Mouse (Mus musculus): ENCODE measurements around the gene Tmem135. TPM values are rescaled to one million over a fixed set of nuclear protein-coding genes. Genes with fewer than 3 reads are reported as not detected.

Tmem135 gene
- total RNA-seq, 2 experiments from 2014 or later = 58.1 to 62.4 TPM

GRCm38 (mm10) chr7:89258832-89259231, 145.2 kb downstream of the Tmem135 start:
- no peak for DNase-seq (ENCODE audit: low spot score in 2 of 2)

- DNase-seq (ENCODE audit: low spot score in 2 of 2) = no peak
Observed at GRCm38 (mm10) chr7:89257871-89258502, 146.0 kb downstream of the Tmem135 start.

- no peak for DNase-seq (ENCODE audit: low spot score in 2 of 2)
Observed at GRCm38 (mm10) chr7:89253772-89254171, 150.2 kb downstream of the Tmem135 start.

- no peak for DNase-seq (ENCODE audit: low spot score in 2 of 2)
Observed at GRCm38 (mm10) chr7:89253317-89253716, 150.7 kb downstream of the Tmem135 start.

GRCm38 (mm10) chr7:89251880-89252453, 152.1 kb downstream of the Tmem135 start:
- no peak for DNase-seq (ENCODE audit: low spot score in 2 of 2)

- DNase-seq (ENCODE audit: low spot score in 2 of 2) = no peak
Observed at GRCm38 (mm10) chr7:89248135-89248850, 155.7 kb downstream of the Tmem135 start.

- DNase-seq (ENCODE audit: low spot score in 2 of 2) = no peak
Observed at GRCm38 (mm10) chr7:89247012-89247710, 156.9 kb downstream of the Tmem135 start.

- DNase-seq (ENCODE audit: low spot score in 2 of 2) = no peak
Observed at GRCm38 (mm10) chr7:89242565-89242964, 161.5 kb downstream of the Tmem135 start.

- no peak for DNase-seq (ENCODE audit: low spot score in 2 of 2)
Observed at GRCm38 (mm10) chr7:89242143-89242542, 161.9 kb downstream of the Tmem135 start.

- no peak for DNase-seq (ENCODE audit: low spot score in 2 of 2)
Observed at GRCm38 (mm10) chr7:89239592-89239991, 164.4 kb downstream of the Tmem135 start.

- no peak for DNase-seq (ENCODE audit: low spot score in 2 of 2)
Observed at GRCm38 (mm10) chr7:89236592-89236991, 167.4 kb downstream of the Tmem135 start.

- no peak for DNase-seq (ENCODE audit: low spot score in 2 of 2)
Observed at GRCm38 (mm10) chr7:89235974-89236507, 168.0 kb downstream of the Tmem135 start.

GRCm38 (mm10) chr7:89232499-89233145, 171.4 kb downstream of the Tmem135 start:
- no peak for DNase-seq (ENCODE audit: low spot score in 2 of 2)

GRCm38 (mm10) chr7:89231200-89231790, 172.7 kb downstream of the Tmem135 start:
- DNase-seq (ENCODE audit: low spot score in 2 of 2) = no peak

GRCm38 (mm10) chr7:89222609-89223008, 181.4 kb downstream of the Tmem135 start:
- no peak for DNase-seq (ENCODE audit: low spot score in 2 of 2)

GRCm38 (mm10) chr7:89216628-89217027, 187.4 kb downstream of the Tmem135 start:
- no peak for DNase-seq (ENCODE audit: low spot score in 2 of 2)

GRCm38 (mm10) chr7:89216118-89216517, 187.9 kb downstream of the Tmem135 start:
- no peak for DNase-seq (ENCODE audit: low spot score in 2 of 2)

- no peak for DNase-seq (ENCODE audit: low spot score in 2 of 2)
Observed at GRCm38 (mm10) chr7:89215714-89216113, 188.3 kb downstream of the Tmem135 start.

- no peak for DNase-seq (ENCODE audit: low spot score in 2 of 2)
Observed at GRCm38 (mm10) chr7:89210506-89210905, 193.5 kb downstream of the Tmem135 start.

- no peak for DNase-seq (ENCODE audit: low spot score in 2 of 2)
Observed at GRCm38 (mm10) chr7:89206165-89206564, 197.9 kb downstream of the Tmem135 start.

GRCm38 (mm10) chr7:89205402-89205801, 198.6 kb downstream of the Tmem135 start:
- DNase-seq (ENCODE audit: low spot score in 2 of 2) = no peak

All from left cerebral cortex, adult 18-20 months (tissue).